Mouse (Mus musculus) forebrain, embryonic 15.5 days (tissue): ENCODE measurements at regions not wholly inside any gene's neighbourhood (a gene's known extent, or its start where the extent isn't known, plus 50 kb on each side); places are given as distances from the start of the nearest gene placed in this dataset.

Source experiments
- ATAC-seq: fragments of 200-750 bp; cut with Nextera tagmentation; replicated peaks from 2 replicates; pipeline ENCODE4 v1.8.0; 2017; ENCODE audit warnings: mild to moderate bottlenecking, moderate TSS enrichment, moderate library complexity
- H3K27ac ChIP-seq: fragments of 300-500 bp; sonication (generic); replicated peaks from 2 replicates; pipeline ENCODE4 v1.5.1; 2015; ENCODE audit warnings: mild to moderate bottlenecking, inconsistent platforms
- H3K27me3 ChIP-seq: fragments of 300-500 bp; sonication (generic); 2 replicates; pipeline ENCODE4 v1.6.1; 2015; ENCODE audit warnings: inconsistent platforms
- H3K36me3 ChIP-seq: fragments of 300-500 bp; sonication (generic); 2 replicates; pipeline ENCODE4 v1.6.1; 2015; ENCODE audit warnings: mild to moderate bottlenecking, inconsistent platforms
- H3K4me1 ChIP-seq: fragments of 300-500 bp; sonication (generic); 2 replicates; pipeline ENCODE4 v1.6.1; 2015; ENCODE audit warnings: inconsistent platforms
- H3K4me2 ChIP-seq: fragments of 300-500 bp; sonication (generic); replicated peaks from 2 replicates; pipeline ENCODE4 v1.6.1; 2015; ENCODE audit warnings: mild to moderate bottlenecking, inconsistent platforms
- H3K4me3 ChIP-seq: fragments of 300-500 bp; sonication (generic); 2 replicates; pipeline ENCODE4 v1.5.1; 2015; ENCODE audit warnings: mild to moderate bottlenecking, inconsistent platforms
- H3K9ac ChIP-seq: fragments of 300-500 bp; sonication (generic); replicated peaks from 2 replicates; pipeline ENCODE4 v1.6.1; 2015; ENCODE audit warnings: mild to moderate bottlenecking, inconsistent platforms
- H3K9me3 ChIP-seq: fragments of 300-500 bp; sonication (generic); 2 replicates; pipeline ENCODE4 v1.6.1; 2016; ENCODE audit warnings: inconsistent platforms
- WGBS: fragments of 180-500 bp; shearing (Covaris S2); methylation state at CpG from one replicate; pipeline ENCODE4 v1.1.7; 2015; ENCODE audit warnings: mixed read lengths; 5-methylcytosine and 5-hydroxymethylcytosine counted together

- Histone ChIP-seq H3K36me3 (no peaks in the 10 kb centered on the region), H3K9ac (no peak overlapping the region), H3K4me1 (peaks cover 16% of the 10 kb centered on the region), H3K4me3 (0 out of 2 replicates have a peak overlapping the region, but pooled peaks have one; percentile 8), H3K4me2 (peak overlapping the region; percentile 30), H3K27me3 (no peaks in the 10 kb centered on the region), H3K9me3 (no peaks in the 10 kb centered on the region), H3K27ac (peak overlapping the region; percentile 68)
- ATAC-seq = peak; percentile 41; the same call in 1 of the 2 replicates
- 82% methylated on average over 6 of the region's 6 CpGs for WGBS
These were observed 105.2 kb upstream of the Satb2 start for GRCm38 (mm10) chr1:57083540-57084083.

DNA sequence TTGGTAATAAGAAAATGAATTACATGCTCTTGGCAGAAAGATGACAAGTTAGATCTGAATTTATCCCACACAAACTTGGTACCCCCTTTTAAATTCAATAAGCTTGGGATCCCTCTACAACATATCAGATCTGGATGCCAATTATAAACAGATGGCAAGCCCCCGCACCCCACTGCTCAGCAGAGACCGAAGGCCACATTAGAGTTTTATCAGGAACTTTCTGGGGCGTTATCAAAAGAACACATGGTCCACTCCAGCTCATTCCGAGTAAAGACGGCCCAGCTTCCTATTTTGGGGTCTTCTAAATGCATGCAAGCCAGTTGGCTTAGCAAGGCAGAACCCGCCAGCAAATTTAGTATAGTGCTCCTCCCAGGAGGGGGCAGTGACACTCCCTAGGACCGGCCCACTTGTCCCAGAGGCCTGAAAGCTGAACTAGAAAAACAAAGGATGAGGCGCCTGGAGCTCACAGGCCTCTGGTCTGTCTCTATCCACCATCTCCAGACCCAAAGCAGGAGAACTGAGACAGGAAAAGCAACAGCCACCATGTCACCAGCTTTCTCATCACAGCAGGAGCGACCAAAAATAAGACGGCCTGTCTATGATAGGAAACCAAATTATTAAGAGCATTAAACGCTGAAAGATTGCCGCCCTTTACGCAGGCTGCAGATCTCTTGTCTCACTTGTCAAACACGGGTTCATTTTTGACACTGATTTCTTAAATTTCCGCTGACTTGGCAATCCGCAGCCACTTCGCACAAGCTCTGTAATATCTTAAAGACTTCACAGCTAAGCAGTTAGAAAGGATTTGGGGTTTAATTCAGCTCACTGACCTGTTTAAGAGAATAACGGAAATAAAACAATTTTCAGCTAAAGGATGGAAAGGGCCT is 117.2 kb upstream of the Satb2 start:
- no peak for ATAC-seq
- Histone ChIP-seq H3K4me1 (peaks cover 12% of the 10 kb centered on the region), H3K9ac (no peak overlapping the region), H3K9me3 (no peaks in the 10 kb centered on the region), H3K4me3 (no peak overlapping the region), H3K27me3 (no peaks in the 10 kb centered on the region), H3K36me3 (no peaks in the 10 kb centered on the region), H3K4me2 (no peak overlapping the region), H3K27ac (no peak overlapping the region)
- 56% methylated on average over 18 of the region's 18 CpGs for WGBS

GRCm38 (mm10) chr1:57096248-57096600 is 117.8 kb upstream of the Satb2 start:
- 59% methylated on average over 4 of the region's 4 CpGs for WGBS
- no peaks in the 10 kb centered on the region for H3K27me3 ChIP-seq
- no peaks in the 10 kb centered on the region for H3K36me3 ChIP-seq
- H3K4me2 ChIP-seq = no peak overlapping the region
- no peak for ATAC-seq
- H3K9ac ChIP-seq = no peak overlapping the region
- no peaks in the 10 kb centered on the region for H3K9me3 ChIP-seq
- H3K27ac ChIP-seq = no peak overlapping the region
- peaks cover 12% of the 10 kb centered on the region for H3K4me1 ChIP-seq
- H3K4me3 ChIP-seq = no peak overlapping the region

GRCm38 (mm10) chr1:57096740-57097139 is 118.3 kb upstream of the Satb2 start:
- no peak for ATAC-seq
- Histone ChIP-seq H3K27me3 (no peaks in the 10 kb centered on the region), H3K4me3 (no peak overlapping the region), H3K4me2 (no peak overlapping the region), H3K9ac (no peak overlapping the region), H3K4me1 (peaks cover 12% of the 10 kb centered on the region), H3K27ac (no peak overlapping the region), H3K36me3 (no peaks in the 10 kb centered on the region), H3K9me3 (no peaks in the 10 kb centered on the region)
- 86% methylated on average over 8 of the region's 8 CpGs for WGBS

DNA sequence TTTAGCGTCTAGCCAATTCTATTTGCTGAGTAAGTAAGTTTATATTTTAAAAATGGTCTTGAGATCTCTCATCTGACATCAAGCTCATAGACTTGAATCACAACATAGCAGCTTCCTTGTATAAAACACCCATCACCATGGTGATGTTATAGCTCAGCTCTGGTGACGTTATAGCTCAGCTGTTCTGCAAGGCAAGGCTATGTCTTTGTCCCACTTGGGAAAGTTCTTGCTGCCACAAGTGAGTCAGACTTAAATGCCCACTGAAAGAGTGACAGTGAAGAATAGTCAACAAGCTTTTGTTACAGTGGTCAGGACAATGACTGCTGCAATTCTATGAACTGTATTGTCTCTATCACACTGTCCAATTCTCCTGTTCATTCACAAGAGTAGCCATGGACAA is 122.2 kb upstream of the Satb2 start:
- Histone ChIP-seq H3K36me3 (no peaks in the 10 kb centered on the region), H3K27ac (no peak overlapping the region)

DNA sequence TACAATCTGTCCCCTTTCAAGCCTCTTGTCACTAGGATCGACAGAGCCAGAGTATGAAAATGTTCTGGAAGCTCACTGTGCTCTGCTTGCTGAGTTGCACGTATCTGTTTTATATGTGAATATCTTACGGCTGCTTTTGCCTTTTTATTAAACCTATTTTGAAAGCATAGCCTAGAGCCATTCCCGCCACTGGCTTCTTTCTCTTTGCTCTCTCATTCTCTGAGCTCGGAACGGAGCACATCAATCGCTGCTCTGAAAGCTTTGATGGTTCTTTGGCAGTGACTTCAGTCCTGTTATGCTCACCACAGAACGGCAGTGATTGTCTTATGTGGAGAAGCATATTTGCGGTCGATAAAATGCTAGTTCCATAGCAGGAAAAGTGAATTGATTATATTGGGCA is 128.9 kb upstream of the Satb2 start:
- Histone ChIP-seq H3K9me3 (no peaks in the 10 kb centered on the region), H3K4me2 (no peak overlapping the region), H3K4me1 (no peaks in the 10 kb centered on the region), H3K36me3 (no peaks in the 10 kb centered on the region), H3K9ac (no peak overlapping the region), H3K27ac (no peak overlapping the region), H3K27me3 (no peaks in the 10 kb centered on the region), H3K4me3 (no peak overlapping the region)
- WGBS = 65% methylated on average over 10 of the region's 10 CpGs
- no peak for ATAC-seq

More for the DNA sequence above, 122.2 kb upstream of the Satb2 start:
- peaks cover 8% of the 10 kb centered on the region for H3K4me1 ChIP-seq
- H3K4me2 ChIP-seq = no peak overlapping the region
- WGBS = 58% methylated on average over 2 of the region's 2 CpGs
- H3K27me3 ChIP-seq = no peaks in the 10 kb centered on the region
- H3K9ac ChIP-seq = no peak overlapping the region
- no peak overlapping the region for H3K4me3 ChIP-seq
- no peaks in the 10 kb centered on the region for H3K9me3 ChIP-seq
- no peak for ATAC-seq

GRCm38 (mm10) chr1:57120678-57121077 is 142.2 kb upstream of the Satb2 start:
- no peak overlapping the region for H3K4me2 ChIP-seq
- H3K4me3 ChIP-seq = no peak overlapping the region
- no peaks in the 10 kb centered on the region for H3K36me3 ChIP-seq
- H3K9me3 ChIP-seq = no peaks in the 10 kb centered on the region
- no peaks in the 10 kb centered on the region for H3K4me1 ChIP-seq
- no peak overlapping the region for H3K27ac ChIP-seq
- H3K9ac ChIP-seq = no peak overlapping the region
- ATAC-seq = no peak
- H3K27me3 ChIP-seq = no peaks in the 10 kb centered on the region
- WGBS = 78% methylated on average over 2 of the region's 2 CpGs

DNA sequence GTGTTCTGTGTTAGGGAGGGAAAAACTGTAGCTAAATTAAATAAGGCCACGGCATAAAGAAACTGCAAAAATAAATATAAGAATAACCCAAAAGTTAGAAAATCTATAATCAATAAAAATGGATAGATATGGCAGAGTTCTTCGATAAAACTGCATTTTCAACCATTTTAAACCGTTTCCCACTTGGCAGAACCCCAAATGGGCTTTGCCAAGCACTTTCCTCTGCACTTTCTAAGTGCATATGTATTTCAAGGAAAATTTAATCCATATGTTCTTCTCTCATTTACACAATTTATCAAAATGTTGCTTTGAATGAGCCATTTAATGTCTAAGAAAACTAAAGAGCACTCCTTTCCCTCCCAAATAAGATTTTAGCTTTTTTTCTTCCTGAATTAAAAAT is 165.7 kb upstream of the Satb2 start:
- no peak for ATAC-seq
- H3K27me3 ChIP-seq = no peaks in the 10 kb centered on the region
- no peaks in the 10 kb centered on the region for H3K9me3 ChIP-seq
- H3K27ac ChIP-seq = no peak overlapping the region
- H3K36me3 ChIP-seq = no peaks in the 10 kb centered on the region
- WGBS = 78% methylated on average over 3 of the region's 3 CpGs
- no peaks in the 10 kb centered on the region for H3K4me1 ChIP-seq
- H3K4me3 ChIP-seq = no peak overlapping the region
- H3K9ac ChIP-seq = no peak overlapping the region
- H3K4me2 ChIP-seq = no peak overlapping the region

DNA sequence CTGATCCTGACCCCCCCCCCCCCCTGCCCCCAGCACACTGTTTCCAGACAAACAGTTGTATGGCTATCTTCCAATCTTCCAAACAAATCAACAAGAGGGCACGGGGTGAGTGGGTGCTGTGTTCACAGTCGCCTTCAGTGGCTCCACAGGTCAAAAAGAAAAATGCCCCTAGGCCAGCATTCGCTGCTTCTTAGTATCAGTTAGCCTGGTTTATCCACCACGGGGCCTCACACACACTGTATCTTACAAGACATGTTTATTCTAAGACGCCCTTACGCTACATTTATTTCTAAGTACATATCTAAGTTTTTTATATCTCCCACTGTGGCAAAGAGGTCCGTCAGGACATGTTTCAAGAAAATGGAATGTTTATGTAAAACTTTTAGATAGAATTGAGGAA is 177.4 kb upstream of the Satb2 start:
- no peak overlapping the region for H3K4me2 ChIP-seq
- 92% methylated on average over 7 of the region's 7 CpGs for WGBS
- no peaks in the 10 kb centered on the region for H3K27me3 ChIP-seq
- H3K9ac ChIP-seq = no peak overlapping the region
- no peak for ATAC-seq
- H3K4me1 ChIP-seq = no peaks in the 10 kb centered on the region
- no peaks in the 10 kb centered on the region for H3K9me3 ChIP-seq
- no peak overlapping the region for H3K4me3 ChIP-seq
- H3K36me3 ChIP-seq = no peaks in the 10 kb centered on the region
- no peak overlapping the region for H3K27ac ChIP-seq

DNA sequence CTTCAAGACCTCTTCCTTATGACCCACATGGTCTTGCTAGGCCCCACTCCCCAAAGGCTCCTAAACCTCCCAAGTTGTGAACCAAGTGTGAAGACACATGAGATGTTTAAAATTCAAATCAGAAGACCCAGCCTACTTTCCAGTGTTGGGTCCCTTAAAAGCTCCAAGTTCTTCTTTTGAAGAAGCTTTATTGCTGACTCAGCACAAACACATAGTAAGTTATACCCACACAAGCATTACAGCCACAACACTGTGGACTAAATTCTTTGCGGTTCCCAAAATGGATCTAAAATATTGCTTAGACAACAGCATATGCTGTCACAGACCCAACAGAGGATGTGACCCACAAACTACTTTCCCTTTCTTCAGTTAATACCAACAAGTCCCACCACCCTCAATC is 186.0 kb upstream of the Satb2 start:
- no peak overlapping the region for H3K27ac ChIP-seq
- H3K4me3 ChIP-seq = no peak overlapping the region
- 100% methylated on average over 1 of the region's 1 CpGs for whole genome bisulfite sequencing
- no peaks in the 10 kb centered on the region for H3K36me3 ChIP-seq
- H3K27me3 ChIP-seq = no peaks in the 10 kb centered on the region
- no peaks in the 10 kb centered on the region for H3K4me1 ChIP-seq
- no peak for ATAC-seq
- no peaks in the 10 kb centered on the region for H3K9me3 ChIP-seq
- no peak overlapping the region for H3K9ac ChIP-seq
- no peak overlapping the region for H3K4me2 ChIP-seq

DNA sequence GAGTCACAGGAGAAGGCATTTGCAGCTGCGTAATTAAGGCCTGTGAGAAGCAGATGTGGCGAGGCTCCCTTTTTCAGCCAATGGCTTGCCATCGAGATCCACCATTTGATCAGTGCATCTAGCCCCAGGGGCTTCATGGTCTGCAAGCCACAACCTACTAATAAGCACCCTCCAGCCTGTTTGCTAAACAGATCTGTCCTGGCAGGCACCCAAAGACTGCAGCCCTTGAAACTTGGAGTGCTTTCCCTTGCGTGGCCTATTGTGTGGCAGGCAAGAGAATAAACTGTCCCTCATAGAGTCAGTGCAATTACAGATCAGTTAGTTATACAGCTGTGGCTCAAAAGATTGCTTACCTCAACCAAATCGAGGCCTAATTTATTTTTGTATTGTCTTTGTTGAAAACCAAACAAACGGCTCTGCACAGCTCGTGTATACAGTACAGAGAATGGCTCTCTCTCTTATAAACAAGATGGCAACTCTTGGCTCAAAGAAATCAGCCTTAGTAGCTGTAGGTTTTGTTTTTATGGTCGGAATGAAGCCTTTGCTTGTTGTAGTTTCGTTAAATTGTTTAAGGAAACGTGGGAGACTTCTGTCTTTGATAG is 195.9 kb upstream of the Satb2 start:
- Histone ChIP-seq H3K4me2 (no peak overlapping the region), H3K9ac (no peak overlapping the region), H3K27ac (no peak overlapping the region), H3K4me3 (no peak overlapping the region), H3K9me3 (no peaks in the 10 kb centered on the region), H3K4me1 (0 out of 2 replicates have a peak, but pooled peaks cover 10% of the 10 kb centered on the region), H3K36me3 (no peaks in the 10 kb centered on the region), H3K27me3 (no peaks in the 10 kb centered on the region)
- peak; percentile 64 for ATAC-seq
- 23% methylated on average over 10 of the region's 10 CpGs for WGBS

DNA sequence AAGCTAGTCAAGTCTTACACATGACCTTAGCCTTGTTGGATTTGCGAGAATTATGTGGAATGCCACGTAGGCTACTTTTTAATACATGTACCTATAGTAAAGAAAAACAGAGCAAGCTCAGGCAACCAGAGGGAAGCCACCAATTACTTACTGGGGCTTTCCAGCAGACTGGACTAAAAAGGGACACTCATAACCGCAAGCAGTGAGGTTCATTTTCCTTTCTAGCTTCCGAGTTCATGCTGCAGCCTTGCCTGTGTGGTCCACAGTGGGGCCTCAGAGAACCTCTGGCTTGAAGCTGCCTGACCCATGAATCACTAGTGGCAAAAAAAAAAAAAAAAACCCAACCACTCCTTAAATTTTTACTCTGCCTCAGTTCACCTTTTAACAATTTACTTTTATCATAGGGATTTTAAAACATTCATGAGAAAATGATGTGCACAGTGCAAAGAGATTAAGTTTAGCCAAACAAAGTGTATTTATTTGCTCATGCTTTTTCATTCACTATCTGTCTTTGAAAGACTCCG is 188.6 kb upstream of the 1700066M21Rik start:
- ATAC-seq = no peak
- 89% methylated on average over 5 of the region's 5 CpGs for WGBS

More for the DNA sequence above, 188.6 kb upstream of the 1700066M21Rik start:
- Histone ChIP-seq H3K4me1 (no peaks in the 10 kb centered on the region), H3K4me2 (no peak overlapping the region), H3K27ac (no peak overlapping the region), H3K36me3 (no peaks in the 10 kb centered on the region), H3K4me3 (no peak overlapping the region), H3K9ac (no peak overlapping the region), H3K27me3 (no peaks in the 10 kb centered on the region), H3K9me3 (no peaks in the 10 kb centered on the region)
